Mouse (Mus musculus): ENCODE data around the gene Pabpc4.

DNA sequence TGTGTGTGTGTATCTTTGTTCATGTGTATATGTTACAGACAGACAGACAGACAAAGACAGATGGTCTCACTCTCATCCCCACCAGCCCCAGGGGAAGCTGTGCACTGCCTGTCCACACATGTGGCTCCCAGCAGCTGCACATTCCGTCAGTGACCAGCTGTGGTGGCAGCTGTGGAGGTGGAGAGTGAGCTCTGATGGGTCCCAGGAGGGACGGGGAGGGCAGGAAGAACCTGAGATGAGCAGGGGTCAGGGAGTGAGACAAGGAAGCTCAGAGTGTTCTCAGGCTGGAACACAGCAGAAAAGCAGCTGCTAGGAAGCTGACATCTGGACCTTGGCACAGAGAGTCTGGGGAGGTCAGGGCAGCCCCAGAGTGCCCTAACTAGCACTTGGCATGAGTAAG is 33.9 kb upstream of the Pabpc4 start:
- no peak for TF ChIP-seq GATA1 (IDR thresholded peaks at IDR 0.05; ENCODE audit: borderline replicate concordance, low read length)
- no peak for TF ChIP-seq FLI1 (IDR thresholded peaks at IDR 0.05; ENCODE audit: low read length)

Measured in megakaryocyte, embryonic 14.5 days (primary cell).